Mouse (Mus musculus) layer of hippocampus, adult 11-12 months (tissue): ENCODE results near the gene Endov.
A peak's percentile ranks its signal among the peaks of the same experiment; 100 is the strongest.

Source experiments
- DNase-seq: peaks from one replicate; pipeline ENCODE4 v3.0.0; 2022; ENCODE audit warnings: low spot score

Gene Endov

GRCm38 (mm10) chr11:119519387-119519786 lies 28.2 kb downstream of the Endov start:
- no peak for DNase-seq

GRCm38 (mm10) chr11:119520005-119520712 lies 29.0 kb downstream of the Endov start:
- DNase-seq = no peak

DNA sequence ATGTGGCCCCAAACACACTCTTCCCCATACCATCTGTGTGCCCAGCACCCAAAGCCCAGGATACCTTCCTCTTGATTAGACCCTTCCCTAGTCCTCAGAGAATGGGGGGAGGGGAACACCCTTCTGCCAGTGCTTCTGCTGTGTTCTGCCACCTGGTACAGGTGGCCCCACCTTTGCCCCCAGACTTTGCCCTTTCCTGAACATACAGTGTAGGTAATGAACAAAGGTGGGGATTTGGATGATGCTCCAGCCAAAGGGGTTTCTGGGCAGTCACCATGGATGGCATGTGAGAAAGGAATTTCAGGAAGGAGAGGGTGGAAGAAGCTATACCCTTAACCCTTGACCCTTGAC lies 29.5 kb downstream of the Endov start:
- no peak for DNase-seq

GRCm38 (mm10) chr11:119521920-119522710 lies 31.0 kb downstream of the Endov start:
- no peak for DNase-seq

GRCm38 (mm10) chr11:119522779-119523178 lies 31.6 kb downstream of the Endov start:
- no peak for DNase-seq

DNA sequence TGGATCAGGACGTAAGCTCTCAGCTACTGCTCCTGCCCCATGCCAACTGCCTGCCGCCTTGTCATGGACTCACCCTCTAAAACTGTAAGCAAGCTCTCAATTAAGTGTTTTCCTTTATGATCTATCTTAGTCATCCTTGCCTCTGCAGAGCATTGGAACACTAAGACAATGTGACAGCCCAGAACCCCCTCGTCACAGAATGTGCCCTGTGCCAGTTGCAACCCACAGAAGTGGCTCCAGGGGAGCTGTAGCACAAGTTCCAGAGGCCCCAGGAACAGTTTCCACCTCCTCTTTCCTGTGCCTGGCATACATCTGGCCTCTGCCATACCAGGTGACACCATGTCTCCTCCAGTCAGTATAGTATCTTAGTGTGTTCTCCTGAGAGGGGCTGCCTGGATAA lies 32.2 kb downstream of the Endov start:
- DNase-seq = no peak

DNA sequence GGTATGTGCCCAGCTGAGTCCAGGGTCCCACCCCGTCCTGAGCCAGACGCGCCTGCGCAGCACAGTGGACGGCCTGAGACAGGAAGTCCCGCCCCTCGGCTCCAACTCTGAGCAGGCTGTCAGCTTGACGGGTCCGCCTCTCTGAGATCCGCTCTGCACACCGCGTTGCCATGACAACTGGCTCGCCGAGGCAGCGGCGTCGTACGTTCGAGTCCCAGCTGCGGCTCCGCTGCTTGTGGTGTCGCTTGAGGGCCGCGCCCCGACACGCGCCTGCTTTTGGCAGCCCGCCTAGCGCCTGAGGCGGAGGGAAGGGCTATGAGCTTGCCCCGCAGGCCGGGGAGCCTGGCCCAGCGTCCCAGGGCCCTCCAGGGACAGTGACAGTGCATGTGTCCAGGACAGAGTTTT lies 33.4 kb downstream of the Endov start:
- DNase-seq = peak; percentile 84

DNA sequence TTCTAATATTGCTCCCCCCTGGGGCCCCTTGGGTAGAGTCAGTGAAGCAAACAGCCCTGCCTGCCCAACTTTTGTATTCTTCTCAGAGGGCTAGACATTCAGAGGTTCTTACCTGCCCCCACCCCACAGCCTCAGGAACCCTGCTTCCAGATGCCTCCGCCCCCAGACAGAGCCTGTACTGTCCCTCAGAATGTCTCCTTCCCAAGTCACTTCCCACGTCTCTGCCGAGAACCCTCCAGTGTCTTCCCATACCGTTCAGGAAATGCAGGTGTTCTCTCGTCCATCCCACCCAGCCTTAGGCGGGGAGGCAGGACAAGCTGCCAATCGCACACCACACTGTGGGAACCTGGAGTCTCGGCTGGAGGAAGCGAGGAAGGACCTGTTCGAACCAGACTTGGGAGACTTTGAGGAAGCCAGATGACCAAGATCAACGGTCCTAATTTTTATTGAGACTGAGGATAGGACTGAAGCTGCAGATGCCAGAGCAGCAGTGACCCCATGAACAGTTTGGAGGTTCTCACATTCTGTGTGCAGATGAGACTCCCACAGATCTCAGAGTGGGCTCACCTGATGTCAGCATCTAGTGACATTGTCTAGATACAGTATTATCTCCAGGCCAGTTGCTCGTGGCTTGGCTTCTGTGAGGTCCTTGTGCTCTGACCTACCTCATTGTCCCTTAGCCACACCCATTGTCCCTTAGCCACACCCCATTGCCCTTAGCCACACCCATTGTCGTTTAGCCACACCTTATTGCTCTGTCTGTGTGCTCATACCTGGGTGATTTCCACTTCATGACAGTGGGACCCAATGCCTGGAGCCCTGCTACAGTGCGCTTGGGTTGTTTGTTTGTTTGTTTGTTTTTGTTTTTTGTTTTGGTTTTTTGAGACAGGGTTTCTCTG lies 35.2 kb downstream of the Endov start:
- DNase-seq = no peak

GRCm38 (mm10) chr11:119528930-119529329 lies 37.8 kb downstream of the Endov start:
- peak; percentile 30 for DNase-seq

DNA sequence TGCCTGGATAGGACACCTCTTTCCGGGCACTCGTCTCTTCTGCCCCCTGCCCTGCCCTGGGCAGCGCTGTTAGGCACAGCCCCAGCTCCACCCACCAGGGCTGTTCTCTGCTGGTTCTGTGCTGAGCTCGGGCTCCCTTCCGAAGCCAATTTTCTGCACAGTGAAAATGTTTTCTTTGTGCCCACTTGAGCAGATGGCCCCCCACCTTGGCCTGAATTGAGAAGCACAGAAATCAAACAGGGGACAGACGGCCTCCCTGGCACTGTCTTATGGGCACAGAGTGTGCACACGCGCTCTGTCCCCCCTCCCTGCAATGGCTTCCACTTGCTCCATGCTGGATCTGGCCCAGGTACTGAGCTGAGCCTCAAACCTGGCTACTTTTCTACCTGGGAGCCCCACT lies 41.3 kb downstream of the Endov start:
- peak; percentile 57 for DNase-seq

GRCm38 (mm10) chr11:119533745-119534144 lies 42.6 kb downstream of the Endov start:
- DNase-seq = no peak

- no peak for DNase-seq
These were observed 48.8 kb downstream of the Endov start for GRCm38 (mm10) chr11:119539944-119540343.

- peak; percentile 20 for DNase-seq
These were observed 49.4 kb downstream of the Endov start for GRCm38 (mm10) chr11:119540560-119540959.

GRCm38 (mm10) chr11:119541082-119541481 lies 49.9 kb downstream of the Endov start:
- no peak for DNase-seq

DNA sequence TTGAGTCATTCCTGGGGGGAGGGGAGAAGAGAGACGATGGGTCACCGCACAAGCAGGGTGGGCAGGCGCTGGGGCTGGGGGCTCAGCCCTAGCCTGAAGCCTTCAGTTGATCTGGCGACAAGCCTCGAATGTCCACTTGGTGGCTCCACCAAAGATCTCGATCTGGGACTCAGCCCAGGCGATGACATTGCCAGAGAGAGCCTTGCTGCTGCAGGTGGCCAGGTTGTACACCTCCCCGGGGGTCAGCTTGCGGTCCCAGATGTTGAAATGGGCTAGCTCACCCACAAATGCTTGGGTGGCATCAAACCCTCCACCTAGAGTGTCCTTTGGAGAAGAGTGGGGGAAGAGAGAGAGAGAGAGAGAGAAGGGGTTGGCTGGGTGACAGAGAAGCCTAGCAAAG lies 51.2 kb downstream of the Endov start:
- no peak for DNase-seq

DNA sequence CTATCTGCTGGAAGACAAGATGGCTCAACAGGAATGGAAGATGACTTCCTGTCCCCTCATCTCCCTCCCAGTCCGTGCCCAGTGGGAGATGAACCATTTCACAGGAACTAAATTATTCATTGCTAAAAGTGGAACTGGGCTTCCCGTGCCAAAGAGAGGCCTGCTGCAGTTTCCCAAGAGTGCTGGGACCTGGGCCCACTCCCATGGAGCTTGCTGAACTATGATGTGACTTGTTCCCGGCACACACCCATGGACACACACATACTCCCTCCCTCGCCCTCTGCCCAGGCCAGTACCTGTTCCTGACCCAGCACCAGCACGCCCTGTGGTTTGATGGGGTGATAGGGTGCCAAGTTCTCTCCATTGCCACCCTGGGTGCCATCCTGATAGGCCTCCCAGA lies 51.7 kb downstream of the Endov start:
- DNase-seq = peak; percentile 20

- no peak for DNase-seq
These were observed 52.8 kb downstream of the Endov start for GRCm38 (mm10) chr11:119543816-119544517.

DNA sequence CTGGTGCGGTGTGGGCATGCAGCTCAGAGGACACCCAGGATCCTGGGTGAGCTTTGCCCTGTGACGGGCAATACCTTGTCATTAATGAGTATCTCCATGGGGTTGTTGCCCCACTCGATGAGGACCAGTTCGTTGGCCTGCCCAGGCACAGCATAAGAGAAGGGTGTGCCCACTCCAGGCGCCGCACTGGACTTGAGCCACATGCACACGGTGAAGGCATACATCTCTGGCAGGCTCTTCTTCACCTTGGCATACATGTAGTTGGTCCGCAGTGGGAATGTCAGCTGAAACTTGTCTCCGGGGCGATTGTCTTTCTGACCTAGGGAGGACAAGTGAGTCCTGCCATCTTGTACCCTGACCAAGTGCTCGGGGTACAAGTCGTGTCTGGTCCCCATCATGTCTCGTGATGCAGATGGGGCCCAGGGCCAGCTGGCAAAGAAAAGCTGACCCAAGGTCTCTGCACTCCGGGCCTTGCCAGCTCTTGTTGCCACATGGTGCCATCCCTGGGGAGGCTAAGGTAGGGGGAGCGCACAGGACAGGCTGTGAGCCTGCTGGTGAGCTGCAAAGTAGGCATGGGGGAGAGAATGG lies 53.5 kb downstream of the Endov start:
- DNase-seq = peak; percentile 16

GRCm38 (mm10) chr11:119545281-119545680 lies 54.1 kb downstream of the Endov start:
- no peak for DNase-seq

GRCm38 (mm10) chr11:119545741-119546495 lies 54.8 kb downstream of the Endov start:
- peak; percentile 32 for DNase-seq
